Mouse (Mus musculus) thymus, adult 2 months (tissue): Measurements from ENCODE around the gene Col24a1. TPM values are rescaled to one million over a fixed set of nuclear protein-coding genes. Genes with fewer than 3 reads are reported as not detected.

ENCODE experiments used
- DNase-seq: peaks from one replicate; pipeline ENCODE4 v3.0.0; 2021
- H3K27ac ChIP-seq: fragments of 200-500 bp; 2 replicates; pipeline ENCODE4 v1.5.1; 2012; ENCODE audit warnings: low read length, control low read depth; ENCODE audit not compliant: control insufficient read depth, insufficient read depth
- H3K27me3 ChIP-seq: fragments of 200-500 bp; 2 replicates; pipeline ENCODE4 v1.6.1; 2012; ENCODE audit warnings: mild to moderate bottlenecking, low read length, moderate library complexity, mixed read lengths; ENCODE audit not compliant: control insufficient read depth, insufficient read depth
- H3K36me3 ChIP-seq: fragments of 200-500 bp; 2 replicates; pipeline ENCODE4 v1.6.1; 2012; ENCODE audit warnings: mild to moderate bottlenecking, low read length, moderate library complexity; ENCODE audit not compliant: control insufficient read depth, insufficient read depth
- H3K4me1 ChIP-seq: fragments of 200-500 bp; replicated peaks from 2 replicates; pipeline ENCODE4 v1.6.1; 2012; ENCODE audit warnings: low read length; ENCODE audit not compliant: control insufficient read depth, insufficient read depth
- H3K4me3 ChIP-seq: fragments of 200-500 bp; 2 replicates; pipeline ENCODE4 v1.5.1; 2012; ENCODE audit warnings: mild to moderate bottlenecking, low read length, control low read depth, moderate library complexity; ENCODE audit not compliant: control insufficient read depth, insufficient read depth
- CTCF ChIP-seq: fragments of 200-500 bp; IDR thresholded peaks from 2 replicates; pipeline ENCODE4 v1.5.1; 2012; ENCODE audit warnings: mild to moderate bottlenecking, control low read depth, low read length, moderate library complexity, borderline replicate concordance; ENCODE audit not compliant: control insufficient read depth, poor library complexity, insufficient read depth; ENCODE audit errors: extremely low read depth
- POLR2A ChIP-seq: fragments of 200-500 bp; IDR thresholded peaks from 2 replicates; pipeline ENCODE4 v1.6.1; 2012; ENCODE audit warnings: mild to moderate bottlenecking, low read length, control low read depth, moderate library complexity; ENCODE audit not compliant: control insufficient read depth, poor library complexity, insufficient read depth; ENCODE audit errors: extremely low read depth
- WGBS: fragments of 180-500 bp; shearing (Covaris S2); methylation state at CpG from one replicate; pipeline ENCODE4 v1.1.7; 2018; 5-methylcytosine and 5-hydroxymethylcytosine counted together
- polyA plus RNA-seq: library from polyadenylated mRNA; depleted of rRNA; stranded (reverse); fragments of >200 nt; gene quantifications from 2 replicates; pipeline ENCODE4 v1.2.3, GENCODE M21; 2012

The Col24a1 gene
- polyA plus RNA-seq, 1 experiment = 0.08 TPM

- Histone ChIP-seq H3K27me3 (no peaks in the 10 kb centered on the region), H3K4me1 (no peaks in the 10 kb centered on the region), H3K36me3 (no peaks in the 10 kb centered on the region), H3K27ac (no peak overlapping the region), H3K4me3 (no peak overlapping the region)
- 91% methylated on average over 14 of the region's 14 CpGs for WGBS
- DNase-seq = no peak
- no peak for TF ChIP-seq CTCF
- TF ChIP-seq POLR2A = no peak
Observed at GRCm38 (mm10) chr3:145320587-145321274, 28.5 kb downstream of the Col24a1 start.

GRCm38 (mm10) chr3:145325402-145325801 is 33.1 kb downstream of the Col24a1 start:
- H3K36me3 ChIP-seq = no peaks in the 10 kb centered on the region
- WGBS = 95% methylated on average over 3 of the region's 3 CpGs
- DNase-seq = no peak
- H3K4me1 ChIP-seq = no peaks in the 10 kb centered on the region
- H3K4me3 ChIP-seq = no peak overlapping the region
- no peak for TF ChIP-seq CTCF
- TF ChIP-seq POLR2A = no peak
- H3K27me3 ChIP-seq = no peaks in the 10 kb centered on the region
- H3K27ac ChIP-seq = no peak overlapping the region

- DNase-seq = no peak
- no peaks in the 10 kb centered on the region for H3K27me3 ChIP-seq
- H3K4me3 ChIP-seq = no peak overlapping the region
- no peak overlapping the region for H3K27ac ChIP-seq
- H3K36me3 ChIP-seq = no peaks in the 10 kb centered on the region
- TF ChIP-seq CTCF = no peak
- no peaks in the 10 kb centered on the region for H3K4me1 ChIP-seq
- 14% methylated on average over 8 of the region's 8 CpGs for WGBS
Observed at GRCm38 (mm10) chr3:145331642-145332041, 39.4 kb downstream of the Col24a1 start.

GRCm38 (mm10) chr3:145334046-145334445 is 41.8 kb downstream of the Col24a1 start:
- Histone ChIP-seq H3K27ac (no peak overlapping the region), H3K4me3 (no peak overlapping the region), H3K27me3 (no peaks in the 10 kb centered on the region), H3K4me1 (no peaks in the 10 kb centered on the region), H3K36me3 (no peaks in the 10 kb centered on the region)
- TF ChIP-seq POLR2A (no peak), CTCF (no peak)
- WGBS = 82% methylated on average over 3 of the region's 3 CpGs
- no peak for DNase-seq

- Histone ChIP-seq H3K4me3 (no peak overlapping the region), H3K27ac (no peak overlapping the region), H3K4me1 (no peaks in the 10 kb centered on the region), H3K27me3 (no peaks in the 10 kb centered on the region), H3K36me3 (no peaks in the 10 kb centered on the region)
- WGBS = 81% methylated on average over 2 of the region's 2 CpGs
- TF ChIP-seq POLR2A (no peak), CTCF (no peak)
- DNase-seq = no peak
Observed at GRCm38 (mm10) chr3:145337161-145337560, 44.9 kb downstream of the Col24a1 start.

GRCm38 (mm10) chr3:145339851-145340499 is 47.7 kb downstream of the Col24a1 start:
- no peaks in the 10 kb centered on the region for H3K36me3 ChIP-seq
- WGBS = 88% methylated on average over 10 of the region's 10 CpGs
- TF ChIP-seq CTCF (no peak), POLR2A (no peak)
- no peaks in the 10 kb centered on the region for H3K4me1 ChIP-seq
- DNase-seq = no peak
- no peak overlapping the region for H3K4me3 ChIP-seq
- no peak overlapping the region for H3K27ac ChIP-seq
- no peaks in the 10 kb centered on the region for H3K27me3 ChIP-seq

GRCm38 (mm10) chr3:145348690-145349089 is 56.4 kb downstream of the Col24a1 start:
- Histone ChIP-seq H3K4me1 (no peaks in the 10 kb centered on the region), H3K4me3 (no peak overlapping the region), H3K27ac (no peak overlapping the region), H3K27me3 (no peaks in the 10 kb centered on the region), H3K36me3 (no peaks in the 10 kb centered on the region)
- TF ChIP-seq CTCF = no peak
- no peak for TF ChIP-seq POLR2A
- WGBS = 90% methylated on average over 3 of the region's 3 CpGs
- DNase-seq = no peak

GRCm38 (mm10) chr3:145353951-145354350 is 61.7 kb downstream of the Col24a1 start:
- Histone ChIP-seq H3K4me3 (no peak overlapping the region), H3K36me3 (no peaks in the 10 kb centered on the region), H3K27me3 (no peaks in the 10 kb centered on the region), H3K27ac (no peak overlapping the region), H3K4me1 (no peaks in the 10 kb centered on the region)
- WGBS = 95% methylated on average over 3 of the region's 3 CpGs
- DNase-seq = no peak
- no peak for TF ChIP-seq CTCF
